Mouse (Mus musculus): ENCODE data around the gene Mab21l2. TPM values are rescaled to one million over a fixed set of nuclear protein-coding genes. Genes with fewer than 3 reads are reported as not detected.

Gene Mab21l2
- total RNA-seq, 4 experiments from 2014 or later = 9.7 to 19.0 (median 15.5) TPM

GRCm38 (mm10) chr3:86538645-86539554 lies 9.5 kb downstream of the Mab21l2 start:
- DNase-seq = peak; percentile 44

- DNase-seq = no peak
Observed at GRCm38 (mm10) chr3:86536751-86537150, 11.7 kb downstream of the Mab21l2 start.

- DNase-seq = no peak
Observed at GRCm38 (mm10) chr3:86531531-86532269, 16.7 kb downstream of the Mab21l2 start.

- no peak for DNase-seq
Observed at GRCm38 (mm10) chr3:86522880-86523505, 25.4 kb downstream of the Mab21l2 start.

- DNase-seq = no peak
Observed at GRCm38 (mm10) chr3:86518506-86519109, 29.8 kb downstream of the Mab21l2 start.

- DNase-seq = no peak
Observed at GRCm38 (mm10) chr3:86500586-86500985, 47.8 kb downstream of the Mab21l2 start.

Measured in adrenal gland, adult 8-10 months (tissue).